Mouse (Mus musculus): ENCODE measurements around the gene Colgalt2. TPM values are rescaled to one million over a fixed set of nuclear protein-coding genes. Genes with fewer than 3 reads are reported as not detected.
"Not testable (repeated sequence)": the region's sequence is repeated elsewhere in the genome, so short reads cannot be mapped to it uniquely, and the experiment has no call there.

Colgalt2 gene
- total RNA-seq (2021), result 1 to 10 TPM; 6.7 to 7.2 TPM
- long read RNA-seq, experiment 1, full-length matches to known transcripts, result 9 of 12 reads
- long read RNA-seq, experiment 1, partial matches to known transcripts, result 1 of 12 reads
- long read RNA-seq, experiment 1, other reads (novel, unspliced or antisense), result 2 of 12 reads
- long read RNA-seq, experiment 2, full-length matches to known transcripts, result 2 of 5 reads
- long read RNA-seq, experiment 2, partial matches to known transcripts, result 1 of 5 reads
- long read RNA-seq, experiment 2, other reads (novel, unspliced or antisense), result 2 of 5 reads

GRCm38 (mm10) chr1:152399790-152400555 lies at the start of gene Colgalt2:
TSS of gene Colgalt2 (plus strand) at chr1:152399830.
- DNase-seq (ENCODE audit: low spot score in 2 of 2), result peak; percentile 52 to 70

- no peak for DNase-seq (ENCODE audit: low spot score in 2 of 2)
Observed at GRCm38 (mm10) chr1:152356721-152357120, 42.9 kb upstream of the Colgalt2 start.

GRCm38 (mm10) chr1:152368311-152369088 lies 31.1 kb upstream of the Colgalt2 start:
- no peak for DNase-seq (ENCODE audit: low spot score in 2 of 2)

GRCm38 (mm10) chr1:152369139-152369538 lies 30.5 kb upstream of the Colgalt2 start:
- DNase-seq (ENCODE audit: low spot score in 2 of 2), result peak; percentile 69 to 74

GRCm38 (mm10) chr1:152378311-152378710 lies 21.3 kb upstream of the Colgalt2 start:
- no peak for DNase-seq (ENCODE audit: low spot score in 2 of 2)

- no peak for DNase-seq (ENCODE audit: low spot score in 2 of 2)
Observed at GRCm38 (mm10) chr1:152384589-152384988, 15.0 kb upstream of the Colgalt2 start.

- DNase-seq (ENCODE audit: low spot score in 2 of 2), result not testable (repeated sequence)
Observed at GRCm38 (mm10) chr1:152385693-152386092, 13.9 kb upstream of the Colgalt2 start.

- DNase-seq (ENCODE audit: low spot score in 2 of 2), result peak; percentile 82 to 91
Observed at GRCm38 (mm10) chr1:152386188-152386835, 13.3 kb upstream of the Colgalt2 start, which contains the start of gene Tsen15. TSS of gene Tsen15 (minus strand) at chr1:152386688.

GRCm38 (mm10) chr1:152389271-152389670 lies 10.4 kb upstream of the Colgalt2 start:
- no peak for DNase-seq (ENCODE audit: low spot score in 2 of 2)

GRCm38 (mm10) chr1:152394137-152394536 lies 5.5 kb upstream of the Colgalt2 start:
- DNase-seq (ENCODE audit: low spot score in 2 of 2), result peak; percentile 47 to 55

- DNase-seq (ENCODE audit: low spot score in 2 of 2), result no peak
Observed at GRCm38 (mm10) chr1:152394956-152395515, 4.6 kb upstream of the Colgalt2 start.

GRCm38 (mm10) chr1:152398708-152399107 lies 922 bp upstream of the Colgalt2 start:
- no peak for DNase-seq (ENCODE audit: low spot score in 2 of 2)

GRCm38 (mm10) chr1:152400556-152401540 lies 1.2 kb downstream of the Colgalt2 start:
- peak; percentile 14 to 61 for DNase-seq (ENCODE audit: low spot score in 2 of 2)

- DNase-seq (ENCODE audit: low spot score in 2 of 2), result no peak
Observed at GRCm38 (mm10) chr1:152407021-152407946, 7.7 kb downstream of the Colgalt2 start.

- DNase-seq (ENCODE audit: low spot score in 2 of 2), result no peak
Observed at GRCm38 (mm10) chr1:152409356-152409755, 9.7 kb downstream of the Colgalt2 start.

- peak in 1 of 2 experiments; percentile 18 for DNase-seq (ENCODE audit: low spot score in 2 of 2)
Observed at GRCm38 (mm10) chr1:152410657-152411056, 11.0 kb downstream of the Colgalt2 start.

- no peak for DNase-seq (ENCODE audit: low spot score in 2 of 2)
Observed at GRCm38 (mm10) chr1:152413116-152413515, 13.5 kb downstream of the Colgalt2 start.

- no peak for DNase-seq (ENCODE audit: low spot score in 2 of 2)
Observed at GRCm38 (mm10) chr1:152413961-152414360, 14.3 kb downstream of the Colgalt2 start.
